Mouse (Mus musculus) CD8-positive naive resting alpha-beta T cell, adult 2 months (primary cell): Measurements from ENCODE around the gene Zfp646.

Source experiments
- DNase-seq, 2 experiments: peaks; one replicate each; pipeline ENCODE4 v3.0.0; 2022; ENCODE audit warnings: low read depth in 2 of 2, low spot score in 2 of 2

Gene Zfp646

GRCm38 (mm10) chr7:127918203-127918602, 42.2 kb downstream of the Zfp646 start:
- DNase-seq, result peak; percentile 39 to 67

DNA sequence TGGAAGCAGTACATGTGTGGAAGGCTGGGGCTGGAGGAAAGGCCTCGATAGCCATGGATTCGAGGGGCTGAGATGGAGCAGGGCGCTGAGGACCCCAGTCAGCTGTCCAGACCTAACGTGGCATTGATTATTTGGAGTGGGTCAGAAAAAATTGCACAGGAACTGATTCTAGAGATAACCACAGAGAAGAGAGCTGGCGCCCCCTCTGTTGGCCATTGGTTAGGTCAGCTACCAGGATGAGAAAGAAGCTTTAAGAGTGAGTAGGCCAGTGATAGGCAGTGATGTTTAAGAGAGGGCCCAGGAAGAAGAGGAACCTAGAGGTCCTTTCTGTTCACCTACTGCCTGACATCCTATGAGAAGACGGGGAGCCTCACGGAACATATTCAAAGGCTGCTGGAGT, 43.3 kb downstream of the Zfp646 start:
- DNase-seq, result no peak

GRCm38 (mm10) chr7:127921516-127921915, 45.5 kb downstream of the Zfp646 start:
- DNase-seq, result no peak

DNA sequence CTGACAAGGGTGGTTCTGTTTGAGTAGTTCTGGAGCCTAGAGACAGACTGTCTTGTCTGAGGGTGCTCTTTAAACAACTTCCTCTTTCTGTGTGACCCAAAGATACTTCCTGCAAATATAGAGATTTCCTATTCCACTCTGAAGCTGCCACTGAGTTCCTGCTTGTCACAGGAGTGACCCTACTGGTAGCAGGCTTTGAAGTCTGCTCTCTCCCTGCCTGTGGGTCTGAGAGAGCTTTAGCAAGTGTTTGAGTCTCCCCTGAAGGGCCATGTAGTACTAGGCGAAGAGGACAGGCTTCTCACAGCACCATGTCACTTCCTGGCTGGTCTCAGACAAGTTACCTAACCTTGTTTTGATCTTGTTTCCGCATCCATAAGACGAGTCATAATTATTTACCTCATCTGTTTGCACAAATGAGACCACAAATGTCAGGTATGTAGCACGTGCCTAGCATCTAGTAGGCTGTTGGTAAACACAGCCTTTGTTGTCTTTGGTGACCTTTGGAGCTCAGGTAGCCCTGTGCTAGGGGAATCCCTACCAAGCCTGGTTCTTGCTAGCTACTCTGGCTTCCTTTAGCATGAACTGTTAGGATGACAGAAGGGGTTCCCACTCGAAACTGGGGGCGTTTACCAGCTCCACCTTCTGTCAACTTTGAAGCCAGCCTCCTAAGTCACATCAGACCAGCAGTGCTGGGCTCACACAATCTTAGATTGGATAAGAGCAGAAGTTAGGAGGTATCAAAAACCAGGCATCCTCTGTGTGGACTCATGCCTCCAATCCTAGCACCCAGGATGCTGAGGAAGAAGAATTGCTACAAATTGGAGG, 46.6 kb downstream of the Zfp646 start:
- DNase-seq, result no peak

DNA sequence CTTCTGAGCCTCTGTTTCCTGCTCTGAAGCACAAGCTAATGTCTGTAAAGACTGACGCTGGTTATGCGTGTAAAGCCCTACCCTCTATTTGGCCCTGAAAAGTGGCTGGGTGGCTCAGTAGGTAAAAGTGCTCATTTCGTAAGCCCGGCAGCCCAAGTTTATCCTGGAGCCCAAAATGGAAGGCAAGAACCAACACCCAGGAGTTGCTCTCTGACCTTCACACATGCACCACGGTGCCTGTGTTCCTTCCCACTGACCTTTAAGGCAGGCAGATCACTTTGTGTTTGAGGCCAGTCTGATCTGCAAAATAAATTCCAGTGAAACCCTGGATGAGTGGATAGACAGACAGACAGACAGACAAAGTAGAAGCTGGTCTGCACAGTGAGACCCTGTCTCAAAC, 47.7 kb downstream of the Zfp646 start:
- no peak for DNase-seq

GRCm38 (mm10) chr7:127925252-127925651, 49.2 kb downstream of the Zfp646 start:
- no peak for DNase-seq

DNA sequence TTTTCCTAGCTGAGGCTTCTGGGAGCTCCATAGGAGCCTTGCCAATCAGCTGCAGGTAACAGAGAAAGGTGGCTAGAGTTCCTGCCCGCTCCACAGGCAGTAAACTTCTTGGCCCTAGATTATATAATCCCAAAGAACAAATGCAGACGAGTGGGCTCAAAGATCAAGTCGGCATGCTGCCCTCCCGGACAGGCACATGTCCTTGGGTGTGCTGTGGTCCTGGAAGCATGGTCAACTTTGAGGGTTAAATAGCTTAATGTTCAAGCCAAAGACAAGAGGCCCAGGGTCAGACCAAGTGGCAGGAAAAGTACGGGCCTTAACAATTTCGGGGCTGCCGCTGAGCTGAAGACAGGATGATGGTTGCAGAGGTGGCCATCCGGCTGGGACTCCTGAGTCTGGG, 50.0 kb downstream of the Zfp646 start:
- no peak for DNase-seq

GRCm38 (mm10) chr7:127926846-127927245, 50.8 kb downstream of the Zfp646 start:
- DNase-seq, result no peak

GRCm38 (mm10) chr7:127927726-127928125, 51.7 kb downstream of the Zfp646 start:
- DNase-seq, result no peak

DNA sequence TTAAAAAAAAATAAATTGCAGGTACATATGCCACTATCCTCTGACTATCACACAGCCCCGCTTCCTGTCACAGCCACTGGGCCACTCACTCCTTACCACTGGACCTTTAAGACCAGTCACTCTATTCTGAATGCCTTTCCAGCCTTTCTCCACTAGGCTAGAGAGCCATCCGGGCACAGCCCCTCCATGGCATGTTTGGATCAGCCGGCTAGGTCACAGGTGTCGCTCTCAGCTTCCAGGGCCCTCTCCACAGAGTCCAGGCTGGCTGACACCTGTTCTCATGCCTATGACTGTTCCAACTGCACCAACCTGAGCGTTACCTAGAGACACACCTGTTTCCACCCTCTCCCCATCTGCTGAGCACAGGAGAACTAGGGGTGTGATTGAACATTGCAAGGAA, 52.6 kb downstream of the Zfp646 start:
- no peak for DNase-seq

- DNase-seq, result no peak
Measured at GRCm38 (mm10) chr7:127929923-127930322, 53.9 kb downstream of the Zfp646 start, which contains the start of gene Prss8. Prss8 (minus strand) TSS chr7:127930104.

GRCm38 (mm10) chr7:127930636-127931035, 54.6 kb downstream of the Zfp646 start:
- DNase-seq, result no peak

GRCm38 (mm10) chr7:127931351-127932135, 55.5 kb downstream of the Zfp646 start:
- DNase-seq, result no peak

- DNase-seq, result no peak
Measured at GRCm38 (mm10) chr7:127932273-127933031, 56.4 kb downstream of the Zfp646 start.

DNA sequence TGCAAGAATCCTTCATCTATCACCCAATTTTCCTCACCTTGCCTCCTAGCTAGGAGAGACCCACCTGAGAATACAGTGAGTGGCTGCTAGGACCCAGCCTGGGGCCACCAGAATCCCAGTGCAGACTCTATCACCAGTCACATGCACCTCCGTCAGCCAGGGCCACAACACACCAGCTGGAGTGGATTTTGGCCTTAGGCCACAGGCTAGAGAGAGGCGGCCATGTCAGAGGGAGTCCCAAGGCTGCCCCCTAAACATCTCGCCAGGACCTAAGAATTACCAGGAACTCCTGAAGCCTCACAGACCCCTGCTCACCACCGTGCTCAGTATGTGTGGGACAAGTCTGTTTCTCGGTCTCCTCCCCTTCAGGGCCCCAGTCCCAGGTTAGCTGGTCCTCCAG, 58.1 kb downstream of the Zfp646 start:
- no peak for DNase-seq

DNA sequence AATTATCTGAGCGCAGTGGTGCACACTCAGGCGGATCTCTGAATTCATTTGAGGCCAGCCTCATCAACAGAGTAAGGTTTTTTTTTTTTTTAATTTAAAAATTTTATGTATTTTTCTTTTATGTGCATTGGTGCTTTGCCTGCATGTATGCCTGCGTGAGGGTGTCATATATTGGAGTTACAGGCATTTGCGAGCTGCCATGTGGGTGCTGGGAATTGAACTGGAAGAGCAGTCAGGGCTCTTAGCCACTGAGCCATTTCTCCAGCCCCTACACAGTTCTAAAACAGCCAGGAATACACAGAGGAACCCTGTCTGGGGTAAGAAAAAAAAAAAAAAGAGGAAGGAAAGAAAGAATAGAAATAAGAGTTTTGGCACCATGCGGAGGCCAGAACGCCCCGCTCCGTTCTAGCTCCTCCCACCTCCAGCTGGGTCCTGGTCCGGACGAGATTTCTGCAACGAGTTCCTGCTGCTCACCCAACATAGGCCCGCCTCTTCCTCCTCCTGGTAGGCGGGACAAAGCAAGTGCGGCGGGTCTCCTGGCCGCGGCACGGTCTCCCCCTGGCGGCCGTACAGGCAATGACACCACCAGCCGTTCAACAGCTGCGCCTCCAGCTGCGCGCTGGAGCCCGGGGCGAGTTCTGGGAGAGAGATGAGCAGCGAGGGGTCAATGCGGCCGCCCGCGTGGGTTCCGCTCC, 59.2 kb downstream of the Zfp646 start:
- DNase-seq, result peak; percentile 92 to 93
